Mouse (Mus musculus) brain, embryonic 14.5 days (tissue): ENCODE measurements around the gene Gga1.

Experiments used
- CTCF ChIP-seq: fragments of 200-500 bp; IDR thresholded peaks from 2 replicates; pipeline ENCODE4 v1.5.1; 2012; ENCODE audit warnings: inconsistent platforms, mild to moderate bottlenecking, moderate library complexity, borderline replicate concordance; ENCODE audit not compliant: insufficient read depth, insufficient read length; ENCODE audit errors: extremely low read depth
- POLR2A ChIP-seq: fragments of 200-500 bp; IDR thresholded peaks from 2 replicates; pipeline ENCODE4 v1.6.1; 2012; ENCODE audit warnings: mild to moderate bottlenecking, inconsistent platforms, borderline replicate concordance; ENCODE audit not compliant: poor library complexity, insufficient read depth, insufficient read length, severe bottlenecking; ENCODE audit errors: extremely low read depth

DNA sequence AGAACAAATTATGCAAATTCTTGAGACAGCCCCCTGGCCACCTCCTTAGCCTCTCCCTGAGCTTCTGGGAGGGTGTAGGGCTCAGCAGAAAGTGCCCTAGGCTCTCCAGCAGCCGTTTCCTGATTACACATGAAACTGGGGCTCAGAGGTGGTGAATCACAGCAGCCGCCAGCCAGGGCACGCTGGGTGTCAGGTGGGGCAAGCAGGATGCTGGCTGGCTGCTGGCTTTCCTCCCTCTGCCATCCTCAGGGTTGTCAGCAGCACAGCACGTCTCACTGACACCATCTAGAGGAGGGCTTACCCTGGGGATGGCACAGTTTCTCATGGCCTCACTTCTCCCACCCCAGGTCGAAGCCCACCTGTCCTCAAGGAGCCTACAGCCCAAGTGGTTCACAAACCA lies 48.7 kb upstream of the Gga1 start:
- TF ChIP-seq CTCF (no peak), POLR2A (no peak)
